Mouse (Mus musculus) monocyte, adult 59 days (primary cell): ENCODE measurements around the gene Tor2a. TPM values are rescaled to one million over a fixed set of nuclear protein-coding genes. Genes with fewer than 3 reads are reported as not detected.

Experiments used
- total RNA-seq, 2 experiments: library from RNA; stranded (reverse); gene quantifications; one replicate each; pipeline ENCODE4 v1.2.4; 2023

Gene Tor2a
- 10 to 100 TPM; 22.6 to 23.5 TPM for total RNA-seq

GRCm38 (mm10) chr2:32757056-32757845 lies at the start of gene Tor2a:
Gene Tor2a, plus strand, starts transcription at chr2:32757234.

GRCm38 (mm10) chr2:32712934-32713817 lies 43.9 kb upstream of the Tor2a start, which contains the start of gene Cdk9:
Gene Cdk9, minus strand, starts transcription at chr2:32713076.

GRCm38 (mm10) chr2:32720681-32721229 lies 36.3 kb upstream of the Tor2a start, which contains the start of gene Sh2d3c:
Gene Sh2d3c, plus strand, starts transcription at chr2:32721055.

GRCm38 (mm10) chr2:32740916-32741272 lies 16.1 kb upstream of the Tor2a start, which contains the start of gene 6330409D20Rik:
Gene 6330409D20Rik, minus strand, starts transcription at chr2:32741016.

GRCm38 (mm10) chr2:32775359-32776074 lies 18.5 kb downstream of the Tor2a start, which contains the start of the genes Ttc16 and Ptrh1:
Gene Ttc16, minus strand, starts transcription at chr2:32775633.
Gene Ptrh1, plus strand, starts transcription at chr2:32775786.

GRCm38 (mm10) chr2:32784048-32784681 lies 27.1 kb downstream of the Tor2a start, which contains the start of gene Cfap157:
Gene Cfap157, minus strand, starts transcription at chr2:32784428.

Other genes with a start within 250 kb of the Tor2a start
- 10 to 100 TPM; 18.9 to 19.9 TPM for gene Fam102a, start 221.9 kb upstream of the Tor2a start, total RNA-seq
- 10 to 100 TPM; 57.0 to 70.0 TPM for gene Dpm2, start 186.4 kb upstream of the Tor2a start, total RNA-seq
- gene Pip5kl1, start 182.4 kb upstream of the Tor2a start, total RNA-seq: under 1 TPM in 1 of 2 experiments, not detected in 1; 0.45 TPM
- not detected for gene 9430097D07Rik, start 181.6 kb upstream of the Tor2a start, total RNA-seq
- 10 to 100 TPM; 44.7 to 45.7 TPM for gene St6galnac4, start 170.1 kb upstream of the Tor2a start, total RNA-seq
- gene St6galnac6, start 157.5 kb upstream of the Tor2a start, total RNA-seq: 10 to 100 TPM; 40.6 to 40.8 TPM
- gene Ak1, start 135.5 kb upstream of the Tor2a start, total RNA-seq: under 1 TPM; 0.43 to 0.45 TPM
- gene Eng, start 110.6 kb upstream of the Tor2a start, total RNA-seq: 10 to 100 TPM; 25.0 to 28.9 TPM
- 1 to 10 TPM; 6.6 to 9.1 TPM for gene Fpgs, start 53.1 kb upstream of the Tor2a start, total RNA-seq
- gene Cdk9, start 44.2 kb upstream of the Tor2a start, total RNA-seq: 100 to 1,000 TPM; 175 to 202 TPM
- 100 to 1,000 TPM in 1 of 2 experiments, 10 to 100 TPM in 1; 91.5 to 106 TPM for gene Sh2d3c, start 36.2 kb upstream of the Tor2a start, total RNA-seq
- gene 6330409D20Rik, start 16.2 kb upstream of the Tor2a start, total RNA-seq: not detected
- not detected for gene Ttc16, start 18.4 kb downstream of the Tor2a start, total RNA-seq
- gene Ptrh1, start 18.6 kb downstream of the Tor2a start, total RNA-seq: 1 to 10 TPM; 2.8 to 5.7 TPM
- gene Cfap157, start 27.2 kb downstream of the Tor2a start, total RNA-seq: not detected
- gene Stxbp1, start 90.0 kb downstream of the Tor2a start, total RNA-seq: 1 to 10 TPM; 2.7 to 2.9 TPM
- gene Fam129b, start 118.9 kb downstream of the Tor2a start, total RNA-seq: 10 to 100 TPM; 62.1 to 72.3 TPM
- 100 to 1,000 TPM; 198 to 233 TPM for gene Rpl12, start 204.3 kb downstream of the Tor2a start, total RNA-seq
- 10 to 100 TPM; 17.5 to 20.1 TPM for gene Lrsam1, start 204.4 kb downstream of the Tor2a start, total RNA-seq
- 10 to 100 TPM in 1 of 2 experiments, 1 to 10 TPM in 1; 6.7 to 10.7 TPM for gene Slc2a8, start 224.8 kb downstream of the Tor2a start, total RNA-seq